Comparison of ENCODE assay signal across 16 mouse cellular contexts in genomic region chr13:39347761-39348160, GRCm38 (mm10).
DNase-seq lines count a peak whose midpoint lies in the region; ATAC-seq lines count a peak whose summit lies in the region.
"Had no signal": no experiment of that assay in that cellular context is flagged by ENCODE, and none has a peak within 500 bp of the region (broad histone marks: within the 10 kb centered on the region; RNA-seq: fewer than 3 reads in every experiment).

No protein-coding gene starts in this region.

- no peak for DNase-seq in frontal cortex, postnatal 14 days (ENCODE audit: low spot score in 2 of 2)
- DNase-seq in brain, adult 2 months (ENCODE audit: low read depth, low spot score): peak; percentile 72
- DNase-seq in cerebellum, adult 8-10 months: peak; percentile 45
- peak; percentile 28 to 50 for DNase-seq in cerebellum, postnatal 36 days
- no peak for DNase-seq in lung, adult 18-20 months
- no peak for DNase-seq in thymus, postnatal 10 days (ENCODE audit: low spot score in 2 of 2)
- DNase-seq: adrenal gland, adult 2 months; heart, postnatal 36 days; kidney, postnatal 25 days; layer of hippocampus, postnatal 36 days; lung, adult 2 months; lung, postnatal 14 days; thymus, postnatal 36 days had no signal

- peak; percentile 93 for ATAC-seq in frontal cortex, adult (ENCODE audit: low TSS enrichment)
- ATAC-seq: CD4-positive, CD25-positive, alpha-beta regulatory T cell, adult 4 months; liver, embryonic 12.5 days had no signal

Comparison
In these comparisons a context has a peak if more than half of its experiments do, and no peak if none do; other contexts are left out.
1. DNase-seq: peak in brain, adult 2 months (single experiment), cerebellum, adult 8-10 months (single experiment) and cerebellum, postnatal 36 days (2 of 2); none in frontal cortex, postnatal 14 days (0 of 2), lung, adult 18-20 months (0 of 2) and thymus, postnatal 10 days (0 of 2).